Mouse (Mus musculus) cerebellum, postnatal 4 days (tissue): ENCODE results near the gene Psmb5.

Experiments used
- DNase-seq, 2 experiments: peaks; one replicate each; pipeline ENCODE4 v3.0.0; 2022; ENCODE audit warnings: low spot score in 2 of 2, mixed read lengths in 1 of 2

Psmb5 gene

GRCm38 (mm10) chr14:54617897-54618365 is at the start of gene Psmb5:
Gene Psmb5 (minus strand): TSS chr14:54618022.
- DNase-seq: peak; percentile 59 to 82

- no peak for DNase-seq
Observed at GRCm38 (mm10) chr14:54664477-54665222, 46.8 kb upstream of the Psmb5 start.

- no peak for DNase-seq
Observed at GRCm38 (mm10) chr14:54660009-54660408, 42.2 kb upstream of the Psmb5 start.

GRCm38 (mm10) chr14:54653496-54653895 is 35.7 kb upstream of the Psmb5 start:
- DNase-seq: peak; percentile 57 to 74

- DNase-seq: no peak
Observed at GRCm38 (mm10) chr14:54652787-54653186, 35.0 kb upstream of the Psmb5 start.

- no peak for DNase-seq
Observed at GRCm38 (mm10) chr14:54651556-54651955, 33.7 kb upstream of the Psmb5 start.

- peak; percentile 72 to 86 for DNase-seq
Observed at GRCm38 (mm10) chr14:54650621-54651454, 33.0 kb upstream of the Psmb5 start.

- DNase-seq: no peak
Observed at GRCm38 (mm10) chr14:54647900-54648299, 30.1 kb upstream of the Psmb5 start.

- no peak for DNase-seq
Observed at GRCm38 (mm10) chr14:54646898-54647636, 29.2 kb upstream of the Psmb5 start.

- no peak for DNase-seq
Observed at GRCm38 (mm10) chr14:54646455-54646854, 28.6 kb upstream of the Psmb5 start.

- no peak for DNase-seq
Observed at GRCm38 (mm10) chr14:54644294-54644693, 26.5 kb upstream of the Psmb5 start.

GRCm38 (mm10) chr14:54643011-54643410 is 25.2 kb upstream of the Psmb5 start:
- DNase-seq: no peak

- DNase-seq: no peak
Observed at GRCm38 (mm10) chr14:54642224-54642944, 24.6 kb upstream of the Psmb5 start.

GRCm38 (mm10) chr14:54641305-54641969 is 23.6 kb upstream of the Psmb5 start, which contains the start of gene Cdh24:
Gene Cdh24 (minus strand): TSS chr14:54641364.
- DNase-seq: peak; percentile 93 to 95

- no peak for DNase-seq
Observed at GRCm38 (mm10) chr14:54640946-54641304, 23.1 kb upstream of the Psmb5 start, which contains the start of gene Gm17606. Gene Gm17606 (plus strand): TSS chr14:54640952.

GRCm38 (mm10) chr14:54640121-54640520 is 22.3 kb upstream of the Psmb5 start:
- no peak for DNase-seq

GRCm38 (mm10) chr14:54638210-54638609 is 20.4 kb upstream of the Psmb5 start:
- no peak for DNase-seq

- peak in 1 of 2 experiments; percentile 61 for DNase-seq
Observed at GRCm38 (mm10) chr14:54636954-54637353, 19.1 kb upstream of the Psmb5 start.

GRCm38 (mm10) chr14:54634182-54634581 is 16.4 kb upstream of the Psmb5 start:
- no peak for DNase-seq

GRCm38 (mm10) chr14:54632252-54632651 is 14.4 kb upstream of the Psmb5 start:
- no peak for DNase-seq

- no peak for DNase-seq
Observed at GRCm38 (mm10) chr14:54631240-54631599, 13.4 kb upstream of the Psmb5 start.
